Mouse (Mus musculus): ENCODE measurements around the gene Armh3.

DNA sequence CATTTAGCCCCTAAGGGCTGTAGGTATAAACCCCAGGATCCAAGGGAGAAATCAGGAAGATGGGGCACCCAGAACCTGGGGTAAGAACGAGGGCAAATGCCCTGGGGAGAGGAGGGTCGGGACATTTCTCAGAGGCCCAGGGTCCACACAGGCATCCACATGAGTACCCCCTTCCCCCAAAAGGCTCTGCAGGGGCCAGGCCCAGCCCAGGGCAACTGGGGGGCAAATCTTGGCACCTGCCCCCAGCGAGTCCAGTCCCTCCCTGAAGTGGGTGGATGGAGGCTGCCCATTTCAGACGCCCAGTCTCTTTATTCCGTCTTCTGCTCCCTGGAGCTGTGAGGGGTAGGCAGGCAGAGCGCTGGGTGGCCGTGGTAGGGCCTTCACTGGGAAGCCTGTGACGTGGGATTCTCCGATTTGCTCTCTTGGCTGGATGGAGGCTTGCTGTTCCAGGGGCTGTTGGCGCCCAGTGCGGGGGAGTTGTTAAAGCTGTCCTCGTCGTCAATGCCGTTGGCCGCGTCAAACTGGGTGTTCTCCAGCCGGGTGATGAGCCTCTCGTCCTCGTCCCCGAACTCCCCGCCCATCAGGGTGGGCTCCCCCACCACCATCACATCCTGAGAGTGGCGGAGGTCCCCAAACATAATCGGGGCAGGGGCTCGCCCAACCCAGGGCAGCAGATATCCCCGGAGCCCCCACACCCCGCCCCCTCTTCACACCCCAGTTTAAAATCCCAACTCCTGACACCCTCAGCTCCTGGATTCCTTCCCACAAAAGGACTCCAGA, 34.6 kb upstream of the Armh3 start:
- TF ChIP-seq KAT2A (IDR thresholded peaks at IDR 0.05; ENCODE audit: insufficient replicate concordance, low read length) (no peak), POLR2A (IDR thresholded peaks at IDR 0.05; ENCODE audit: low read depth, low read length) (no peak), NELFE (IDR thresholded peaks at IDR 0.05; ENCODE audit: low read depth, low read length) (no peak), SIN3A (IDR thresholded peaks at IDR 0.05; ENCODE audit: low read length) (no peak), EP300 (IDR thresholded peaks at IDR 0.05; ENCODE audit: low read length) (no peak), NRF1 (IDR thresholded peaks at IDR 0.05; ENCODE audit: low read depth, low read length) (no peak), HCFC1 (IDR thresholded peaks at IDR 0.05; ENCODE audit: low read depth, low read length) (no peak), TCF12 (IDR thresholded peaks at IDR 0.05; ENCODE audit: low read depth, low read length) (no peak)

Data from CH12.LX (cell line).